Mouse (Mus musculus) lung, embryonic 16.5 days (tissue): ENCODE data around the gene Golga4. TPM values are rescaled to one million over a fixed set of nuclear protein-coding genes. Genes with fewer than 3 reads are reported as not detected.

ENCODE experiments used
- ATAC-seq: fragments of 200-750 bp; cut with Nextera tagmentation; 2 replicates; pipeline ENCODE4 v1.8.0; 2017; ENCODE audit warnings: low read depth, mild to moderate bottlenecking, moderate library complexity
- H3K27ac ChIP-seq: fragments of 300-500 bp; sonication (generic); 2 replicates; pipeline ENCODE4 v1.5.1; 2014; ENCODE audit warnings: mild to moderate bottlenecking, control low read depth, low read length
- H3K27me3 ChIP-seq: fragments of 300-500 bp; sonication (generic); 2 replicates; pipeline ENCODE4 v1.6.1; 2014; ENCODE audit warnings: low read depth, low read length, mixed read lengths; ENCODE audit not compliant: control insufficient read depth, insufficient read depth
- H3K36me3 ChIP-seq: fragments of 300-500 bp; sonication (generic); 2 replicates; pipeline ENCODE4 v1.6.1; 2014; ENCODE audit warnings: low read length; ENCODE audit not compliant: control insufficient read depth, insufficient read depth
- H3K4me1 ChIP-seq: fragments of 300-500 bp; sonication (generic); replicated peaks from 2 replicates; pipeline ENCODE4 v1.6.1; 2014; ENCODE audit warnings: low read length, mixed read lengths; ENCODE audit not compliant: control insufficient read depth, insufficient read depth
- H3K4me2 ChIP-seq: fragments of 300-500 bp; sonication (generic); 2 replicates; pipeline ENCODE4 v1.6.1; 2014; ENCODE audit warnings: low read depth, low read length, control low read depth
- H3K4me3 ChIP-seq: fragments of 300-500 bp; sonication (generic); 2 replicates; pipeline ENCODE4 v1.5.1; 2014; ENCODE audit warnings: mild to moderate bottlenecking, low read length, control low read depth
- H3K9ac ChIP-seq: fragments of 300-500 bp; sonication (generic); 2 replicates; pipeline ENCODE4 v1.6.1; 2014; ENCODE audit warnings: low read length, control low read depth
- H3K9me3 ChIP-seq: fragments of 300-500 bp; sonication (generic); 2 replicates; pipeline ENCODE4 v1.6.1; 2016; ENCODE audit warnings: low read length; ENCODE audit not compliant: control insufficient read depth
- WGBS: fragments of 180-500 bp; shearing (Covaris S2); extraction: QIAGEN DNeasy Blood & Tissue Kit; methylation state at CpG from one replicate; pipeline ENCODE4 v1.1.7; 2014; 5-methylcytosine and 5-hydroxymethylcytosine counted together
- polyA plus RNA-seq: library from polyadenylated mRNA; unstranded; fragments of >200 nt; fragmentation: Nextera tagmentation; extraction: Ambion mirVana; gene quantifications from 2 replicates; pipeline ENCODE4 v1.2.1, GENCODE M21; 2015

Golga4 gene
- polyA plus RNA-seq, 1 experiment from 2014 or later: 40.2 TPM

- WGBS: 1% methylated on average over 31 of the region's 31 CpGs
- Histone ChIP-seq H3K9ac (no peak overlapping the region), H3K27me3 (peaks cover 78% of the 10 kb centered on the region), H3K4me3 (peak overlapping the region; percentile 49), H3K9me3 (no peaks in the 10 kb centered on the region), H3K4me2 (peak overlapping the region; percentile 49), H3K36me3 (no peaks in the 10 kb centered on the region), H3K4me1 (peaks cover 17% of the 10 kb centered on the region), H3K27ac (no peak overlapping the region)
- no peak for ATAC-seq
These were observed 28.7 kb upstream of the Golga4 start for GRCm38 (mm10) chr9:118477281-118477931.

- ATAC-seq: no peak
- Histone ChIP-seq H3K27me3 (peaks cover 82% of the 10 kb centered on the region), H3K9ac (0 out of 2 replicates have a peak within 1 kb of the TSS, but pooled peaks have one; percentile 20), H3K27ac (no peak within 1 kb of the TSS), H3K9me3 (no peaks in the 10 kb centered on the region), H3K4me2 (peak within 1 kb of the TSS; percentile 80), H3K4me3 (peak within 1 kb of the TSS; percentile 49), H3K4me1 (peaks cover 17% of the 10 kb centered on the region), H3K36me3 (no peaks in the 10 kb centered on the region)
- under 1% methylated on average over 9 of the region's 9 CpGs for WGBS
These were observed 28.1 kb upstream of the Golga4 start, which contains the start of gene Eomes for GRCm38 (mm10) chr9:118477961-118478360. Gene Eomes (plus strand): TSS chr9:118478212.

DNA sequence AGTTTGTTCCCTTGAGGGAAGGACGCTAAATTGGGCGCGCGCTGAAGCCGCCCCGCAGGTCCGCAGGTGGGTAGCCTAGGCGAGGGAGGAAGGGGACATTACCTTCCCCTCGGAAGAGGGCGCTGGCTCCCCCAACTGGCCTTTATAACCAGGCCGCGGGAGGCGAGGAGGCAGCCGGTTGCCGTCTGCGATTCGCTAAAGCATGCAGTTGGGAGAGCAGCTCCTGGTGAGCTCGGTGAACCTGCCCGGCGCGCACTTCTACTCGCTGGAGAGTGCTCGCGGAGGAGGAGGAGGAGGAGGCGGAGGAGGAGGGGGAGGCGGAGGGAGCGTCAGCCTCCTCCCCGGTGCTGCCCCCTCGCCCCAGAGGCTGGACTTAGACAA is 27.6 kb upstream of the Golga4 start:
- no peak overlapping the region for H3K27ac ChIP-seq
- H3K4me3 ChIP-seq: peak overlapping the region; percentile 49
- peak; percentile 44 for ATAC-seq
- peak overlapping the region; percentile 80 for H3K4me2 ChIP-seq
- 0% methylated on average over 23 of the region's 29 CpGs for WGBS
- peaks cover 83% of the 10 kb centered on the region for H3K27me3 ChIP-seq
- peaks cover 17% of the 10 kb centered on the region for H3K4me1 ChIP-seq
- no peaks in the 10 kb centered on the region for H3K36me3 ChIP-seq
- H3K9ac ChIP-seq: no peak overlapping the region
- H3K9me3 ChIP-seq: no peaks in the 10 kb centered on the region

GRCm38 (mm10) chr9:118478839-118479507 is 27.1 kb upstream of the Golga4 start:
- peak; percentile 85 for ATAC-seq
- Histone ChIP-seq H3K9me3 (no peaks in the 10 kb centered on the region), H3K9ac (0 out of 2 replicates have a peak overlapping the region, but pooled peaks have one; percentile 20), H3K36me3 (no peaks in the 10 kb centered on the region), H3K27me3 (peaks cover 88% of the 10 kb centered on the region), H3K4me3 (peak overlapping the region; percentile 49), H3K4me2 (peak overlapping the region; percentile 80), H3K27ac (no peak overlapping the region), H3K4me1 (peaks cover 17% of the 10 kb centered on the region)
- WGBS: under 1% methylated on average over 55 of the region's 87 CpGs

DNA sequence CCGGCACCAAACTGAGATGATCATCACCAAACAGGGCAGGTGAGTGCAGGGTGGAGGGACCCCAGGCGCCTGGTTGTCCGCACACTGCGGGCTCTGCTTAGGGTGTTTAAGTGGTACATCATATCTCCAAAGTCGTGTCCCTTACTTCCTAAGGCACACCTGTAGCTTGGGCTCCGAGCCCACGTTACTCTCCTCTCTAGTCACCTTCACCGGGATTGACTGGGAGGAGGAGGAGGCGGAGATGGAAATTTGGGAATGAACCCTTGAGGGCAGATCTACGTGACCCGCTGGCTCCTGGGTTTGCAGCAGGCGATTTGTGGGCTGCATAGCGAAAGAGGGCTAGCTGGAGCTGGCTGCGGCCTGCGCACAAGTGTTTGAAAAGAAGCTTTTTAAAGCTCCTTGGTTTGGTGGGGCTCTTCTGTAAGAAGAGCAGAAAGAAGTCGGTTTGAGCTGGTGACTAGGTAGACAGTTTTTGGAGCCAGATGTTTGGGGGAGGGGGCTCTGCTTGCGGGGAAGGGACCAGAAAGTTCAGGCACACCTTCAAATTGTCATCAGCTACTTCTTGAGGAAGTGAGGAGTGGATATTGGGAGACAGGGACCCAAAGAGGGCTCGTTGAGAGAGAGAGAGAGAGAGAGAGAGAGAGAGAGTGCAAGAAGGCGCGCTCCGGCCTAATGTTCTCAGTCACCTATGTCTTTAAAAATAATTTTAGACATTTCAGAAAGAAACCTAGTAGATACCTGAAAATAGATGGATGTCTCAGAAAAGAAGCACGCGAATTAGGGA is 26.4 kb upstream of the Golga4 start:
- no peaks in the 10 kb centered on the region for H3K9me3 ChIP-seq
- H3K4me3 ChIP-seq: no peak overlapping the region; the same call in 1 of the 2 replicates
- H3K9ac ChIP-seq: no peak overlapping the region
- 6% methylated on average over 23 of the region's 23 CpGs for WGBS
- H3K36me3 ChIP-seq: no peaks in the 10 kb centered on the region
- H3K27ac ChIP-seq: no peak overlapping the region
- H3K4me1 ChIP-seq: peaks cover 17% of the 10 kb centered on the region
- peak overlapping the region; percentile 80; the same call in 1 of the 2 replicates for H3K4me2 ChIP-seq
- H3K27me3 ChIP-seq: peaks cover 91% of the 10 kb centered on the region
- ATAC-seq: 0 out of 2 replicates have a peak, but pooled peaks have one; percentile 4

GRCm38 (mm10) chr9:118480292-118480690 is 25.8 kb upstream of the Golga4 start:
- Histone ChIP-seq H3K4me2 (no peak overlapping the region), H3K27me3 (peaks cover 91% of the 10 kb centered on the region), H3K27ac (no peak overlapping the region), H3K4me3 (no peak overlapping the region), H3K4me1 (peaks cover 17% of the 10 kb centered on the region), H3K36me3 (no peaks in the 10 kb centered on the region), H3K9ac (no peak overlapping the region), H3K9me3 (no peaks in the 10 kb centered on the region)
- ATAC-seq: no peak
- 9% methylated on average over 14 of the region's 14 CpGs for WGBS

DNA sequence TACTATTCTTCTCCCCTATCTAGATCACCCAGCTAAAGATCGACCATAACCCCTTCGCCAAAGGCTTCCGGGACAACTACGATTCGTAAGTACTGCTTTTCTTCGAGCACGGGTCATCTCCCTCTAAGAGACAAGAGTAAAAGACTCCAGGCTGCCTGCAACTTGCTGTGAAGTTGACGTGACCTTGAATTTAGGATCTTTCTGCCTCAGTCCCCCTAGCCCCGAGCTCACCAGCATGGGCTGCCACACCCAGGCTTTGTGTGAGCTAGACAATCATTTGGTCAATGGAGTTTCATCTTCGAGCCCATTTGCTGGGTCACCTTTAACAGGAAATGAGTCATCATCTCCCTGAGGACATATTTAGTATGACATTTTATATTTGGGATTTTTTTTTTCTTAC is 23.9 kb upstream of the Golga4 start:
- ATAC-seq: no peak
- no peak overlapping the region for H3K9ac ChIP-seq
- peaks cover 94% of the 10 kb centered on the region for H3K27me3 ChIP-seq
- H3K4me2 ChIP-seq: no peak overlapping the region
- no peak overlapping the region for H3K27ac ChIP-seq
- H3K9me3 ChIP-seq: no peaks in the 10 kb centered on the region
- no peak overlapping the region for H3K4me3 ChIP-seq
- H3K4me1 ChIP-seq: peaks cover 17% of the 10 kb centered on the region
- 71% methylated on average over 10 of the region's 10 CpGs for WGBS
- no peaks in the 10 kb centered on the region for H3K36me3 ChIP-seq

- H3K27me3 ChIP-seq: peaks cover 73% of the 10 kb centered on the region
- H3K9ac ChIP-seq: no peak overlapping the region
- H3K4me3 ChIP-seq: no peak overlapping the region
- peaks cover 12% of the 10 kb centered on the region for H3K4me1 ChIP-seq
- no peak for ATAC-seq
- H3K27ac ChIP-seq: no peak overlapping the region
- H3K4me2 ChIP-seq: no peak overlapping the region
- H3K9me3 ChIP-seq: no peaks in the 10 kb centered on the region
- WGBS: 1% methylated on average over 32 of the region's 32 CpGs
- H3K36me3 ChIP-seq: no peaks in the 10 kb centered on the region
These were observed 19.5 kb upstream of the Golga4 start for GRCm38 (mm10) chr9:118486361-118487095.
